Mouse (Mus musculus) intestine, embryonic 16.5 days (tissue): ENCODE results near the gene Prex1. TPM values are rescaled to one million over a fixed set of nuclear protein-coding genes. Genes with fewer than 3 reads are reported as not detected.
A peak's percentile ranks its signal among the peaks of the same experiment; 100 is the strongest.

ENCODE experiments used
- ATAC-seq: fragments of 200-750 bp; cut with Nextera tagmentation; 2 replicates; pipeline ENCODE4 v1.8.0; 2017; ENCODE audit warnings: moderate TSS enrichment, moderate library complexity
- H3K27ac ChIP-seq: fragments of 300-500 bp; sonication (generic); 2 replicates; pipeline ENCODE4 v1.5.1; 2014; ENCODE audit warnings: mild to moderate bottlenecking, low read length
- H3K27me3 ChIP-seq: fragments of 300-500 bp; sonication (generic); replicated peaks from 2 replicates; pipeline ENCODE4 v1.6.1; 2014; ENCODE audit warnings: low read length, control low read depth, mixed read lengths; ENCODE audit not compliant: control insufficient read depth, insufficient read depth
- H3K36me3 ChIP-seq: fragments of 300-500 bp; sonication (generic); 2 replicates; pipeline ENCODE4 v1.6.1; 2014; ENCODE audit warnings: low read length, control low read depth; ENCODE audit not compliant: control insufficient read depth, insufficient read depth
- H3K4me1 ChIP-seq: fragments of 300-500 bp; sonication (generic); 2 replicates; pipeline ENCODE4 v1.6.1; 2014; ENCODE audit warnings: low read length, control low read depth, mixed read lengths; ENCODE audit not compliant: control insufficient read depth, insufficient read depth
- H3K4me2 ChIP-seq: fragments of 300-500 bp; sonication (generic); 2 replicates; pipeline ENCODE4 v1.6.1; 2014; ENCODE audit warnings: low read depth, low read length, control low read depth
- H3K4me3 ChIP-seq: fragments of 300-500 bp; sonication (generic); 2 replicates; pipeline ENCODE4 v1.5.1; 2014; ENCODE audit warnings: mild to moderate bottlenecking, low read length
- H3K9ac ChIP-seq: fragments of 300-500 bp; sonication (generic); 2 replicates; pipeline ENCODE4 v1.6.1; 2014; ENCODE audit warnings: low read depth, low read length
- H3K9me3 ChIP-seq: fragments of 300-500 bp; sonication (generic); 2 replicates; pipeline ENCODE4 v1.6.1; 2016; ENCODE audit warnings: low read length, control low read depth; ENCODE audit not compliant: control insufficient read depth
- WGBS: fragments of 180-500 bp; shearing (Covaris S2); extraction: QIAGEN DNeasy Blood & Tissue Kit; methylation state at CpG from one replicate; pipeline ENCODE4 v1.1.7; 2014; 5-methylcytosine and 5-hydroxymethylcytosine counted together
- polyA plus RNA-seq: library from polyadenylated mRNA; unstranded; fragments of >200 nt; fragmentation: Nextera tagmentation; extraction: Ambion mirVana; gene quantifications from 2 replicates; pipeline ENCODE4 v1.2.1, GENCODE M21; 2015

The Prex1 gene
- polyA plus RNA-seq, 1 experiment from 2014 or later = 8.0 TPM

- Histone ChIP-seq H3K4me3 (no peak overlapping the region), H3K27me3 (no peaks in the 10 kb centered on the region), H3K9ac (no peak overlapping the region), H3K36me3 (no peaks in the 10 kb centered on the region), H3K4me2 (no peak overlapping the region), H3K27ac (no peak overlapping the region), H3K4me1 (0 out of 2 replicates have a peak, but pooled peaks cover 4% of the 10 kb centered on the region), H3K9me3 (no peaks in the 10 kb centered on the region)
- no peak for ATAC-seq
- WGBS = 84% methylated on average over 11 of the region's 11 CpGs
These were observed 159.5 kb downstream of the Prex1 start for GRCm38 (mm10) chr2:166554169-166554505.

GRCm38 (mm10) chr2:166553502-166554168 is 160.0 kb downstream of the Prex1 start:
- H3K4me1 ChIP-seq = 0 out of 2 replicates have a peak, but pooled peaks cover 4% of the 10 kb centered on the region
- no peak overlapping the region for H3K4me3 ChIP-seq
- H3K9me3 ChIP-seq = no peaks in the 10 kb centered on the region
- H3K27me3 ChIP-seq = no peaks in the 10 kb centered on the region
- peak; percentile 87 for ATAC-seq
- peak overlapping the region; percentile 26; the same call in 1 of the 2 replicates for H3K27ac ChIP-seq
- H3K4me2 ChIP-seq = peak overlapping the region; percentile 24; the same call in 1 of the 2 replicates
- WGBS = 26% methylated on average over 18 of the region's 18 CpGs
- H3K9ac ChIP-seq = 0 out of 2 replicates have a peak overlapping the region, but pooled peaks have one; percentile 36
- no peaks in the 10 kb centered on the region for H3K36me3 ChIP-seq

GRCm38 (mm10) chr2:166552657-166553056 is 161.0 kb downstream of the Prex1 start:
- Histone ChIP-seq H3K4me2 (no peak overlapping the region), H3K36me3 (no peaks in the 10 kb centered on the region), H3K9me3 (no peaks in the 10 kb centered on the region), H3K4me3 (no peak overlapping the region), H3K27me3 (no peaks in the 10 kb centered on the region), H3K9ac (no peak overlapping the region), H3K27ac (no peak overlapping the region), H3K4me1 (0 out of 2 replicates have a peak, but pooled peaks cover 4% of the 10 kb centered on the region)
- 84% methylated on average over 6 of the region's 6 CpGs for WGBS
- ATAC-seq = no peak

- Histone ChIP-seq H3K27me3 (no peaks in the 10 kb centered on the region), H3K4me3 (no peak overlapping the region), H3K4me1 (0 out of 2 replicates have a peak, but pooled peaks cover 4% of the 10 kb centered on the region), H3K27ac (no peak overlapping the region), H3K9me3 (no peaks in the 10 kb centered on the region), H3K4me2 (no peak overlapping the region), H3K9ac (no peak overlapping the region), H3K36me3 (no peaks in the 10 kb centered on the region)
- no peak for ATAC-seq
- 75% methylated on average over 15 of the region's 15 CpGs for WGBS
These were observed 161.7 kb downstream of the Prex1 start for GRCm38 (mm10) chr2:166551831-166552498.

- 70% methylated on average over 8 of the region's 8 CpGs for WGBS
- ATAC-seq = no peak
- Histone ChIP-seq H3K9me3 (no peaks in the 10 kb centered on the region), H3K27me3 (no peaks in the 10 kb centered on the region), H3K4me1 (peaks cover 15% of the 10 kb centered on the region), H3K4me2 (no peak overlapping the region), H3K36me3 (no peaks in the 10 kb centered on the region), H3K4me3 (no peak overlapping the region), H3K9ac (no peak overlapping the region), H3K27ac (no peak overlapping the region)
These were observed 163.8 kb downstream of the Prex1 start for GRCm38 (mm10) chr2:166549871-166550270.

- Histone ChIP-seq H3K4me1 (peaks cover 16% of the 10 kb centered on the region), H3K4me2 (no peak overlapping the region), H3K36me3 (no peaks in the 10 kb centered on the region), H3K27me3 (no peaks in the 10 kb centered on the region), H3K4me3 (no peak overlapping the region), H3K9me3 (no peaks in the 10 kb centered on the region), H3K9ac (no peak overlapping the region), H3K27ac (no peak overlapping the region)
- 78% methylated on average over 5 of the region's 5 CpGs for WGBS
- ATAC-seq = no peak
These were observed 164.6 kb downstream of the Prex1 start for GRCm38 (mm10) chr2:166549069-166549468.

- 40% methylated on average over 4 of the region's 4 CpGs for WGBS
- Histone ChIP-seq H3K4me1 (peaks cover 14% of the 10 kb centered on the region), H3K4me2 (no peak overlapping the region), H3K4me3 (no peak overlapping the region), H3K36me3 (no peaks in the 10 kb centered on the region), H3K27me3 (no peaks in the 10 kb centered on the region), H3K27ac (no peak overlapping the region), H3K9ac (no peak overlapping the region), H3K9me3 (no peaks in the 10 kb centered on the region)
- 0 out of 2 replicates have a peak, but pooled peaks have one; percentile 5 for ATAC-seq
These were observed 168.1 kb downstream of the Prex1 start for GRCm38 (mm10) chr2:166545580-166545979.

- Histone ChIP-seq H3K36me3 (no peaks in the 10 kb centered on the region), H3K4me2 (no peak overlapping the region), H3K27ac (no peak overlapping the region), H3K27me3 (no peaks in the 10 kb centered on the region), H3K9ac (no peak overlapping the region), H3K9me3 (no peaks in the 10 kb centered on the region), H3K4me3 (no peak overlapping the region), H3K4me1 (peaks cover 14% of the 10 kb centered on the region)
- WGBS = 56% methylated on average over 7 of the region's 7 CpGs
- ATAC-seq = no peak
These were observed 168.9 kb downstream of the Prex1 start for GRCm38 (mm10) chr2:166544575-166545251.

- WGBS = 32% methylated on average over 11 of the region's 11 CpGs
- Histone ChIP-seq H3K27me3 (no peaks in the 10 kb centered on the region), H3K9ac (no peak overlapping the region), H3K9me3 (no peaks in the 10 kb centered on the region), H3K4me2 (no peak overlapping the region), H3K36me3 (no peaks in the 10 kb centered on the region), H3K4me3 (no peak overlapping the region), H3K4me1 (peaks cover 14% of the 10 kb centered on the region), H3K27ac (no peak overlapping the region)
- ATAC-seq = peak; percentile 55; the same call in 1 of the 2 replicates
These were observed 172.3 kb downstream of the Prex1 start for GRCm38 (mm10) chr2:166541112-166541928.
